Mouse (Mus musculus) urinary bladder, postnatal 14 days (tissue): ENCODE data around the gene Sit1.
A peak's percentile ranks its signal among the peaks of the same experiment; 100 is the strongest.

ENCODE experiments used
- DNase-seq: peaks from one replicate; pipeline ENCODE4 v3.0.0; 2021; ENCODE audit warnings: low spot score

Gene Sit1

DNA sequence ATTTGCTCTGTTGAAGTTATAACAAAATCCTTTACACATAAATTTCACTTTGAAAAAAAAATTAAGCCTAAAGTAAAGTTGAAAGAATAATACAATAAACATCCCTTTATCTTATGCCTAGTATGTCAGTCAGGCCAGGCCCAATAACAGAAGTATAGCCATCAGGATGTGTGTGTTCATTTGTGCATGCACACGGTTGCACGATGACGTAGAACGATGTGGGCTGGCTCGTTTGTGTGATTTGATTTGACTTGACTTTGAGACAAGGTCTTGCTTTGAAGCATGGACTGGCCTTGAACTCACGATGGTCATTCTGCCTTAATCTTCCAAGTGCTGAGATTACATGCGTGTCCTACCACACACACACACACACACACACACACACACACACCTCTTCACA is 16.7 kb downstream of the Sit1 start:
- DNase-seq: no peak

DNA sequence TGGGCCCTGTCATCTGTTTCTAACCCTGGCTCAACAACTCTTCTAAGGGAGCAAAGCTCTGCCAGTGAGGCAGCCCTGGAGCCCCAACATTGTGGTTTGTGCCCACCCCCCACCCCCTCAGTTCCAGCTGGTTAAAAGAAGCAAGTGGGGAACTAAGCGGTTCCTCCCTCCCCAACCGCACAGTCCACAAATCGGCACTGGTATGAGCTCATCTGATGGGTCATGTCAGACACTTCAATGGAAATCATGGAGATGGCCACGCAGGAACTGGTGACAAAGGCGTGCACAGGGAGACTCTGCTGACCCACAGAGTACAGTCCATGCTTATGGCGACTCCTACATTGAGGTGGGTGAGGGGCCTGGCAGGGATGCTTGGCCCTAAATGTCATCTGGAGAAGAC is 17.6 kb downstream of the Sit1 start:
- DNase-seq: no peak

DNA sequence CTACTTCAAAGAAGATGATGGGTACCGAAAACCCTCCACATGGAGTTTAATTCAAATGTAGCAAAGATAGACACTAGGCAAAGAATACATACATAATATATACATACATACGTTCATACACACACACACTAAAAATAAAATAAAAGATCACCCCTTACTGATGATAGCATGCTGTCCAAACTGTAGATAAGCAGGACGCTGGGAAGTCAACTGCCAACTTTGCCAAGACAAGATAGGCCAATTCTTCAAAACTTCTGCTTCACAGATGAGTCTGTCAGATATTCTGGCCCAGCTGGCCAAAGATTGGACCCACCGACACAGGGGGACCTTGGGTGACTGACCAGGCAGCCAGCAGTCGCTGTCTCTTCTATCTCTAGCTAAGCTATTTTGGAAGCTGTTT is 20.4 kb downstream of the Sit1 start:
- DNase-seq: no peak

DNA sequence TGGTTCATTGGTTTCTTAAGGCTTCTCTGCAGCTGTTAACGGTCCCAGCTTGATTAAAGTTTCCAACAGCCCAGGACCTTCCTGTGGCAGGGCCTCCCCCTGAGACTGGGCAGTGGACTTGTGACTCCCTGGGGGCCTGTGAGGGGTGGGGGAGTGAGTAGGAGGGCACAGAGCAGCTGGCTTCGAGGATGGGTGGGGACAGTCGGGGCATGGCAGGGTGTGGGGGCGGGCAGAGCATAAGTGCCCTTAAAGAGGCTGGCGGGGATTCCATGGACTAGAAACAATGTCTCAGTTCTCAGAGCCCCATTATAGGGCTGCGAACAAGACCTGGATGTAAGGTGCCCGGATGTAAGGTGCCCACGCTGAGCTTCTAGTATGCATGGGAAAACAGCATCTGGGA is 26.4 kb downstream of the Sit1 start:
- DNase-seq: no peak

DNA sequence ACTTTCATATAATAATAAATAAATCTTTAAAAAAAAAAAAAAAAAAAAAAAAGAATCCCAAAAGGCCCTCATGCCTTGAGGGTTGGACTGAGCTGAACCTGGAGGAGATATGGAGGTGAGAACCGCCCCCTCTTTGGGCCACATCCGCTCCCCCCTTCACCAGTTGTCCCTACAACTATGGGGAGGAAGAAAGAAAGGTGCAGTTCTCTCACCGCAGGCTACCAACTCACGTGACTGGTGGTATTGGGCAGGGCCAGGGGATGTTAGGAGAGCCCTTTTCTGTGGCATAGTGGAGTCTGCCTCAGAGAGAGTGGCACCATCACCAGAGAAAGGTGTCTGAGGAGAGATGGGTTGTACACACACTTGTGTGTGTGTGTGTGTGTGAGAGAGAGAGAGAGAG is 27.1 kb downstream of the Sit1 start:
- DNase-seq: no peak

DNA sequence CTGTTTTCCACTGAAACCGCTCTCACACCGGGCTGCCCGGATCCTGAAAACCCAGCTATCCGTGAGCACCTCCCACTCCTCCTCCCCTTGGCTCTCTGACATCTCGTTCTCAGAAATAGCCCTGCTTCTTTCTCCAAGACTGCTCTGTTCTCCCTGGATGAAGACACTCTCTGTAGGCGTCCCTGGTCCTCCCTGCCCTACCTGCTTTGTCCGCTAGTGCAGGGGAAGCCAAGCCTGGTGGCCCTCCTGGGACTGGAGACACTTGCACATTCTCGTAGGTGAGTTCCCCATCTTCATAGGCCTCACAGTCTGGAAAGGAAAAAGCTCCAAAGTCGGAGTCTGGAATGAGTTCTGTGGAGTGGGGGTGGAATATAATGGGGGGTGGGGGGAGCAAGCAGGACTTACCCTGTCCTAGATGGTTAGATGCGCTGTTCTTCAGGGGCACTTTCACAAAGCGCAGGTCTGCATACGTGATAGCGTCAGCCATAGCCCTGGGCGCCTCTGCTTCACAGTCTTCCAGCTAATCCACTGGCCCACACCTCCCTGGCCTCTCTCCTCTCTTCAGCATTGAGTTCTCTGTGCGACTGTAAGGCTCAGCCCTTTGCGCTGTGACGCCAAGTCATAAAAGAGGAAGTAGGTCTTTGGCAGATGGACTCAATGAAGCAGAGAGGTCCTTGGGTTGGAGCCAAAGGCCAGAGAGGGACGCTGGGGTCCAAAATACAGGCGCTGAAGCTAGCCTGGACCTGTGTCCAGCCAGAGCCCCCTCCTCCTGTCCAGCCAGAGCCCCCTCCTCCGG is 29.3 kb downstream of the Sit1 start, which contains the start of gene Cd72:
Gene Cd72 (minus strand): TSS at position 588 of the 796 bp plus-strand sequence.
- no peak for DNase-seq

DNA sequence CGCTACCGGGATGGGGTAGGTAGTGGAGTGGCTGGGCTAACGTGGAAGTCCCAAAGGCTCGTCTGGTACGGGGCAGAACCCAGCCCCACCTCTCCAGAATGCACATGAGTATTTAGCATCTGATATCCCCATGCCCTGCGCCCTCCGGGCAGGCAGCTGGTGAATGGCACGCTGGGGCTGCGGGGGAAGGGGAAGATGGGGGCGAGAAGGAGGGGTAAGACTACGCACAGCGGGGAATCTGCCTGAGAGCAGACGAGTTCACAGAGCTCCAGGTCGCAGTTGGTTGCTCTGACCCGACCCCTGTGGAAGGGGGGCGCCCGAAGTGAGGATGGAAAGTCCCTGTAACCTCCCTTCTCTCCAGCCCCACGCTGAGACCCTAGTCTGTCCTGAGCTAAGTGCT is 30.1 kb downstream of the Sit1 start:
- DNase-seq: no peak

DNA sequence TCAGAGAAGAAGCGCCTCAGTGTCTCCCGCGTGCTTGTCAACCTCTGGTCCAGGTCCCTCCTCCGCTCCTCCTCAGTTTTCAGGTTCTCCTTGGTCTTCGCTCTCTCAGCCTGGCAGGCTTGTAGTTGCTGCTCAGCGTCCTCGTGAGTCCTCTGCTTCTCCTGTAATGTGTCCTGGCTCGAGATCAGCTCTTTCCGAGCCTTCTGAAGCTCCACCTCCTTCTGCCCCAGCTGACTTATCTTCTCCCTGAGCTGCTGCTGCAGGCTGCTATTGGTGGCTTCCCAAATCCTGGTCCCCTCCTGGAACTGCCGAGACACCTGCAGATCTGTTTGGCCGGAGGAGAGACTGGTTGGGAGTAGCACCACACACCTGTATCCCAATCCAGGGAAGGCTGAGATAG is 31.2 kb downstream of the Sit1 start:
- DNase-seq: no peak

DNA sequence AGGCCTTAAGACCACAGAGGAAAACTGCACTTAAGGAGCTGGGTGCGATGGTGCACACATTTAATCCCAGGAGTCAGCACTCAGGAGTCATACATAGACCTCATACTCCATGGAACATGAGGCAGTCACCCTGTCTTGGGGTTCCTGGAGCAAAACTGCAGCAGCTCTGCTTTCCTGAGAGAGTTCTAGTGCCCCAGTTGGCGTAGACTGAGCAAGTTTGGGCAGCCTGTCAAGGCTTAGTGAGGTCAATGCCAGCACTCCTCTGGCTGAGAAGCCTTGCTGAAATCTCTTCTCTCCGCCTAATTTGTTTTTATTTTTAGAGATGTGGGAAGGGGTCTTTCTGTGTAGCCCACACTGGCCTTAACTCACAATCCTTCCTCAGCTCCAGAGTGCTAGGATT is 35.0 kb downstream of the Sit1 start:
- DNase-seq: no peak

DNA sequence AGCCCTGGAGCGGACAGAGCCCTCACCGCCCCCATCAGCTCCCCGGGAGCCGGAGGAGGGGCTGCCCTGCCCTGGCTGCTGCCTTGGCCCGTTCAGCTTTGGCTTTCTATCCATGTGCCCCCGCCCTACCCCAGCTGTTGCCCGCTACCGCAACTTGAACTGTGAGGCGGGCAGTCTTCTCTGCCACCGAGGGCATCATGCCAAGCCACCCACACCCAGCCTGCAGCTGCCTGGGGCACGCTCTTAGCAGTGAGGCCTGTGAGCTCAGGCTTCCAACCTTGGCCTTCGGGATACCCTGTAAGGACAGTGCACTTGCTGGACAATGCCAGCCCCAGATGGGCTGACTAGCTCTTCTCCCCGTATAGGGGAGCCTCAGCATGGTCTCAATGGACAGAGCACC is 36.3 kb downstream of the Sit1 start:
- no peak for DNase-seq

DNA sequence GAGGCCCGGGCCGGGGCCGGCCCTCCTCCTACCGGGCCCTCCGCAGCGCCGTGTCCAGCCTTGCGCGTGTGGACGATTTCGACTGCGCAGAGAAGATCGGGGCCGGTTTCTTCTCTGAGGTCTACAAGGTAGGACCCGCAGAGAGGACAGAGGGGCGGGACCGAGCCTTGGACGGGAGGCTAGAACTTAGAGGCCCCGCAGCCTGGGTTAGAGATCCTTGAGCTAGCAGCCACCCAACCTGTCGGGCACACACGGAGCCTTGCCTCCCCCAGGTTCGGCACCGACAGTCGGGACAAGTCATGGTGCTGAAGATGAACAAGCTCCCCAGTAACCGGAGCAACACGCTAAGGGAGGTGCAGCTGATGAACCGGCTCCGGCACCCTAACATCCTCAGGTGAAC is 40.0 kb downstream of the Sit1 start:
- DNase-seq: peak; percentile 35

DNA sequence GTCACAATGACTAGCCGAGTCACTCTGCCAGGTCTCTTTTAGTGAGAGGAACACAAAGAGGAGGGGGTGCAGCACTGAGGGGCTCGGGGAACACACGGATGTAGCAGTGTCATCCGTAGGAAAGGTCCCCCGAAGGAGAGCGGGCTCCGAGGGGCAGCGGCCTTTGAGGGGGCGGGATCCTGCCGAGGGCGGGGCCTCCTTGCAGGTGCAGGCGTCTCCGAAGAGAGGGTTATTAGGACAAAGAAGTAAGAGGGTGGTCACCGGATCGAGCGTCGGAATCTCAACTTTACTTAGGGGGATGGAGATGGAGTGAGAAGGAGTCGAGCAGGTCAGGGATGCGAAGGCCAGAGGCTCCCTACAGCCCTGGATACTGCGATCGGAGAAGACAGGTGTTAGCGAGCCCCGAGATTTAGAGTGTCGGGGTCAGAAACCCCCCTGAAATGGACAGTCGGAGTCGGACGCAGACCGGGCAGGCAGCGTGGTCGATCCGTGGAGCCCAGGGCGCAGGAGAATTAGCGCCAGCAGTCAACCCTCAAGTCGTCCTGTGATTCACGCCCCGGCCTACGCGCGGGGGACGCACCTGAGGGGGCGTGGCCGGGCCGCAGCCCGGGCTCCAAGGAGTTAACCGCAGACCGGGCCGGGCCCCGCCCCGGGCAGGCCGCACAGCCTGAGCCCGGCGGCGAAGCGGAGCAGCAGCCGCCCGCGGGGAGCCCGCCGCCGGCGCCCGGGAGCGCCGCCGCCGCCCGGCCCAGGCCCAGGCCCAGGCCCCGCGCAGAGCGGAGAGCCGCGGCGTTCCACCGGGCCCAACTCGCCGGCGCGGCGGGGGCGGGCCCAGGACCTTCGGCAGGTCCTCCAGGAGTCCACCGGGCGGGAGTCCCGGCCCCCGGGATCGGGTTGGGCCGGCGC is 40.8 kb downstream of the Sit1 start:
- DNase-seq: peak; percentile 83

DNA sequence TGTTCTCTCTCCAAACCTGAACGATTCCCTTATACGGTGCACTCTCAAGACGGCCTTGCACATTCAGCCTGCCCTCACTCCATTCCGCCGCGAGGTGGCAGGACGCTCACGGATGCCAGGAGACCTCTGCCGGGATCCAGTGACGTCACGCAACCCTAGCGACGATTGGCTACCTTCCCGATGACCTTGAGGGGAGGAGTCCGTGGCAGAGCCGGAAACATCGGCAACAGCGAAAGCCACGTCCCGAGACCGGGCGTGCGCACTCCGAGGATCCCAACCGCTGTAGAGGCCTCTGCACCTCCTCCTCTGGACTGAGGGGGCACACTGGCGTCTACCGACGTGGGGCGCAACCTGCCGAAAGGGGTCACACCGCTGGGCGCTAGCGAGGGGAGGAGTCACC is 41.5 kb downstream of the Sit1 start:
- peak; percentile 99 for DNase-seq

DNA sequence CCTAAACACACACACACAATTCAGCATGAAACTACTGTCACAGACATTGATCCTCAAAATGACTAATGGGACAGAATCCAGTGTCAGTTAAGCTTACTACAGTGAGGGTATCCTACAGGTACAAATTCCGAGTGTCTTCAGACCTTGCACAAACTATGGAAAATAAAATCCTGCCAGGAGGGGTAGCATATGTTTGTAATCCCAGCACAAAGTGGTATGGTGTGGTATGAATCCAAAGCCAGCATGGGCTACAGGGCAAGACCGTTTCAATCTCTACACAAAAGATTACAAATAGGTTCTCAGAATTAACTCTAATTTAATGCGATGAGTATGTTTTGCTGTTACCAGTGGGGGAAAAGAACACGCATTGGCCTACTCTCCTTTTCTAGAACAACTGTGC is 41.9 kb downstream of the Sit1 start, which contains the start of gene Tesk1:
Gene Tesk1 (plus strand): TSS at position 301 of the 400 bp plus-strand sequence.
- no peak for DNase-seq

DNA sequence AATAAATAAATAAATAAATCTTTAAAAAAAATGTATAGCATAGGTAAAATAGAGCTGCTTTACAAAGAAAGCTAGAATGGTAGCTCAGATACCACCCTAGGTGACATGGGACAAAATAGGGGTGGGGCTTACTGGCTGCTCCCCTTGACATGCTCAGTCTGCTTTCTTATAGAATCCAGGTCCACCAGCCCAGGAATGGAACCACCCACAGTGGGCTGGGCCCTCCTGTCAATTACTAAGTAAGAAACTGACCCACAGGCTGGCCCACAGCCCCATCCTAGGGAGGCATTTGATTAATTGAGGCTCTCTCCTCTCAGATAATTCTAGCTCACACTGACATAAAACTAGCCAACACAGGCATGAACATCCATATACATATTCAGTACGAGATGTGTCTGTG is 50.7 kb downstream of the Sit1 start:
- DNase-seq: no peak
